Mouse (Mus musculus): ENCODE data around the gene Ube2e2.

The Ube2e2 gene

GRCm38 (mm10) chr14:18893947-18894445 is at the start of gene Ube2e2:
Ube2e2 (minus strand) TSS chr14:18894267.
- DNase-seq (ENCODE audit: low spot score): no peak

DNA sequence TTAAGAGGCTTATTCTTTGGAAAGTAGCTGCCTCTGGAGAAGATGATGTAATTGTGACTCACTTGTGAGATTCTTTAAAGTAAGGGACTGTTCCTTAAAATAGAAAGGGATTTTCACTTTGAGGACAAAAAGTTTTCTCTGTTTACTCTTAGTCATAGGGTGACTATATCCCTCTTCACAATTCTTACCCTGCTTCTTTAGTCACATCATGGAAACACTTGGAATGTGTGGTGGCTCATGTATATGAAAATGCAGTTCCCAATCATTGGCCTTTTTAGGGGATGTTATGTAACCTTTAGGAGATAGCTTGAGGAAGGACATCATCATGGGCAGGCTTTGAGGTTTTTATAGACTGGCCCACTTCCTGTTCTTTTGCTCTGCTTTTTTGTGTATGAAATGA is 46.0 kb upstream of the Ube2e2 start:
- no peak for DNase-seq (ENCODE audit: low spot score)

- DNase-seq (ENCODE audit: low spot score): no peak
Measured at GRCm38 (mm10) chr14:18903553-18903952, 9.5 kb upstream of the Ube2e2 start.

DNA sequence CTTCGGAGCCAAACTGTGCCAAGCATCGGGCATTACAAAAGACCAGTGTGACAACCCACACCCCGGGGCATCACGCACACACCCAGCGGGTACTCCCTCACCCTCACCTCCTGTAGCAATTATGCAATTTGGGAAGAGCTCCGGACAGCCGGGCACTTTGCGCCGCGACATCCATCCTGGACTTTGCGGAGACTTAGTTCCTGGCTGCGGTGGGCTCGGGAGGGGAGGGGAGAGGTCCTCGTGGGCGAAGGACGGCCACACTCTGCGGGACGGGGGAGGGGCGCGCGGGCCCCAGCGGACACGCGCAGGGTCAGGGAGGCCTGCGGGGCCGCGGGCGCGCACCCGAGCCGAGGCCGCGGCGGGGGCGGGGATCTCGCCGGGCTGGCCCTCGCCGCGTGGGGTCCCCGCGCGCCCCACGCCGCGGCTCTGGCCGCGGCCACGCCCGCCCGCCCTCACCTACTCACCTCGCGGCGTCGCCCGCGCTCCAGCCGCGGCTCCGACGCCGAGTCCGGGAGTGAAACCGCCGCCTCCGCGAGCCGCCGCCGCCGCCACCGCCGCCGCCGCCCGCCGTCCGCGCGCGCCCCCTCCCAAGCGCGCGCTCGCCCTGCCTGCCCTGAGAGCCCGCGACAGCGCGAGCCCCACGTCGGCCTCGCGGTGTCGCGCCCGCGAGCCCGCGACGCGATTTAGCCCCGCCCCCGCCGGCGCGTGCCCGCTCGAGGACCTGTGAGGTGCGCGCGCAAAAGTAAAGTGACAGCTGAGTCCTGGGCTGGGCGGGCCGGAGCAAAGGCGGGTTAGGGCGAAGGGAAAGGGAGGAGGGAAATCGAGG is 733 bp downstream of the Ube2e2 start:
- DNase-seq (ENCODE audit: low spot score): peak; percentile 82

GRCm38 (mm10) chr14:18889571-18889970 is 4.5 kb downstream of the Ube2e2 start:
- no peak for DNase-seq (ENCODE audit: low spot score)

DNA sequence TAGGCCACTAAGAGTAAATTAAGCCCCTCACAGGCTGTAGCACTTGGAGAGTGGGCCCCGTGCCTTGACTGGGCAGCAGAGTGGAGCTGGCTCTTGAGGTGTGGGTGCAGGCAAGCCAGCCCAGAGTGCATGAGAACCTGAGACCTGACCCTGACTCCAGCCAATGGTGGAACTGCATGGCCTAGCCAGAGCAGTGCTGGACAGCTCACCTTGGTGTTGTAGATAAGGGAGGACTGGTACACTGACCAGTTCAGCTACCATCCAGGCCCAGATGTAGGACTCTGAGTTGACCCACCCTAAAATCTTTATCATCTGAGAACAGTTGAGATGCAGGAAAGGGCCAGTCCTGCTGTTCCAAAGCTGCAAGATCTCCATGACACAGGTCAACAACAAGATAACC is 11.6 kb downstream of the Ube2e2 start:
- DNase-seq (ENCODE audit: low spot score): no peak

DNA sequence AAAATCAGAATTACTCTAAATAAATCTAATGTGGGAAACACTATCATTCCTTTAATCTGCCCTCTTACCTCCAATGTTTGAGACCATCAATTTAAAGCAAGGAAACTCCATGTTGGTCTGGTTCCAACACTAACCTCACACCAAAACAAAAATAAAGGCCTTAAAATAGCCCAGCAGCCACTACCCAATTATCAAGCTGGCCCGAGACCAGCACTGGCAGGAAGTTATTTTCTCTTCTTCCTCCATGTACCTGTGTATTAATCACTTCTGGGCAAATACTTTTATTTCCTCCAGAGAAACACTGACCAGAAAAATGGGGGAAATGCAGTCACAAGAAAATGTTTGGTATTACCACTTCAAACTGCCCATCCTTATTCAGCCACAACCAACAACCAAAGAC is 23.4 kb downstream of the Ube2e2 start:
- DNase-seq (ENCODE audit: low spot score): no peak

GRCm38 (mm10) chr14:18828661-18829060 is 65.4 kb downstream of the Ube2e2 start:
- no peak for DNase-seq (ENCODE audit: low spot score)

DNA sequence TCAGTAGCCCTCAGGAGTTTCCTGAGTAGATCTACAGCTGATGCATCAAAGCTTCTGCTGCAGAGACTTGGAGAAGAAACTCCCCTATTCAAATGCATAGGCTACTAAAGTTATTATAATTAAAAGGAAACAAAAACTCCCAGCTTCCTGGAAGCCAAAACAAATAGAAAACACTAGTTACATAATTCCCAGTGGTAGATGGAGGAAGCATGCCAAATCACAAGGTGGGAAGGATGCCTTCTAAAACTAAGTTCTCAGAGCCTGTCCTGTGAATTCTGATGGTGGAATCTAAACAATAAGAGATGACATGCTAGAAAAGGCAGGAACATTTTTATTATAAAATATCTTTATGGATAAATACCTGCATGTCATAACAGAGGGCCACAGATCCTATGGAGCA is 67.3 kb downstream of the Ube2e2 start:
- no peak for DNase-seq (ENCODE audit: low spot score)

DNA sequence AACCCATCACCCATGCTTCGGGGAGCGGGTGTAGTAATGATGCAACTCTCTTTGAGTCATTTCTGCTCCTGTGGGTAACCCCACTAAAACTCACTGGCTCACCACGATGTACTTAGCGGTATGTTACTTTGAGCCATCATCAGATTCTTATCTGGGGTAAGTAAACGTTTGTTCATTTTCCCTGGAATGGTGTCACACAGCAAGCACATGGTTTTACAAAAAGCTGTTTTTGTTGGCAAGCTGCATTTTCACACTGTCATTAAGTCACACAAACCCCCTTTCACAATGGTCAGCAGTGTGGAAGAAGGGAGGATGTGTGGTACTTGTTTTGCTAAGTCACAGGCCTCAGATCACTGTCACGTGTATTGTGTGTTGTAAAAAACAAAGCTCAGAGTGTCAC is 73.4 kb downstream of the Ube2e2 start:
- no peak for DNase-seq (ENCODE audit: low spot score)

DNA sequence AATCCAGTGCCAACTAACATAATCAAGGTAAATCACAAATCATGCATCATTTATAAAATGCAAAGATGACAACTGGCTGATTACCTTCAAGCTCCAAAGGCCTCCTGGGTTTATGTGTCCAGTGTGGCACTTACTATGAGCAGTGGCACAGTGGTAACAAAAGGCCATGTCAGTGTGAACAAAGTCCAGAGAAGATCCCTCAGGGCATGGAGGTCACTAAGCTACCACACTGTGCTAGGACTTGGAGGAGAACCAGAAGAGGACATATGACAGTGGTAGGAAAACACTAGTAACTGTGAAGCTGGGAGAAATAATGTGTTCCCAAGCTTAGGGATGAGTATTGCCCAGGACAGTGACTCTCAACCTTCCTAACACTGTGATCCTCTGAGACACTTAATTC is 97.2 kb downstream of the Ube2e2 start:
- DNase-seq (ENCODE audit: low spot score): no peak

- DNase-seq (ENCODE audit: low spot score): no peak
Measured at GRCm38 (mm10) chr14:18795787-18796186, 98.3 kb downstream of the Ube2e2 start.

DNA sequence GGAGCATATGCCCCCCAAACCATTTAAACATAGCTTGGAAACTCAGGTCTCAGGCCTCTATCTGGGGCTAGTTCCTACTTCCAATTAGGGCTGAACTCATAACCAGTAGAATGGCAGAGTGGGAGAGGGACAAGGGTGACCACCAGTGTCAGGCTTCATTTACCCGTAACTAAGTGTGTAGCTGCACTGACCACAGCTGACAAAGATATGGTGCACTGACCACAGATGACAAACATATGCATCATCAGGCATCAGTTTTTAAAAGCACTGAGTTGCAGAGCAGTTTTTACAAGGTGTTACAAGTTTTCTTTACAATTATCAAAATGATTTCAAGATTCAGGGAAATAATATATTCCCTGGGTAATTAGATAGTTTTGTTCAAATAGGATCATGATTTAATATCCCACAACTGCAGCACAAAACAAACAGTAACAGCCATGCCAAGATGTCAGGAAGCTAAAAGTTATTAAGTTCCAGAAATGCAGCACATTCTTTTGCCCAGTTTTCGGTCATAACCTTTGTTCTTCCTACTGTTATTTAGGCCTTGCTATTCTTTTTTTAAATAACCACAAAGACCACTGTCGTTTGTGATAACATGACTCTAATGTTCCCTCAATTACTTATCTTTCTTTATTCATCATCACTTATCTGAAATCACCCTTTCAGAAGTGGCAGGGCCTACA is 114.9 kb downstream of the Ube2e2 start:
- DNase-seq (ENCODE audit: low spot score): no peak

- no peak for DNase-seq (ENCODE audit: low spot score)
Measured at GRCm38 (mm10) chr14:18778241-18778640, 115.8 kb downstream of the Ube2e2 start.

DNA sequence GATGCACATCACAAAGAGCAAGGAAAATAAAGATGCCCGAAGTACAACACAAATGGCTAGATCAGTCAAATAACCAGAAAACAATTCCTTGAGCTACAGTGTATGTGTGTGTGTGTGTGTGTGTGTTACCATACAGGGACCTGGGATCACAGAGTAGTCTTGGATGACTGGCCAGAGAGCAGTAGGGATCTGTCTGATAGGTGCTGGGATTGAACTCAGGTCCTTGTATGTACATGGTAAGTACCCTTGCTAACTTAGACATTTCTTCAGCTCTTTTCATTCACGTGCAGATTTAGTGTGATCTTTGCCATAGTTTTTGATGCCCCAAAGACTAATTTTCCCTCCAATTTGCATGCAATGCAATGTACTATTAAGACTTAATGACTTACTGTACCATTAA is 117.9 kb downstream of the Ube2e2 start:
- no peak for DNase-seq (ENCODE audit: low spot score)

DNA sequence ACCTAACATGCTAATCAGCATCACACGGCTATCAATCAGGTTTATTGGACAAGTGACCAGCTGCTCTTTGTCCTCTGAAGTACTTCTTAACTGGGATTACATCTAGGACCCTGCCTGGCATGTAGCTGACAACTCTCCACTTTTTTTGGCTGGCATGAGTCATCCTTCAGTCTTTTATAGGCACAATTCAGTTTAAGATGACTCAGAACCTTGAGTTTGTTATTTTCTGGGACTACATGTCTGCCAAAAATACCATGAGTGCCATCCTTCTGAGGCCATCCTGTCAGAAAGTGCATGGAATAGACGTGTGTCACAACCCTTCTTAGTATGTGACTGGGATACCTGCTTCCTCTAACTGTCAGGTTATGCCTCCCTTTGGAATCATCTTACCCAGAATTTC is 120.3 kb downstream of the Ube2e2 start:
- peak; percentile 7 for DNase-seq (ENCODE audit: low spot score)

DNA sequence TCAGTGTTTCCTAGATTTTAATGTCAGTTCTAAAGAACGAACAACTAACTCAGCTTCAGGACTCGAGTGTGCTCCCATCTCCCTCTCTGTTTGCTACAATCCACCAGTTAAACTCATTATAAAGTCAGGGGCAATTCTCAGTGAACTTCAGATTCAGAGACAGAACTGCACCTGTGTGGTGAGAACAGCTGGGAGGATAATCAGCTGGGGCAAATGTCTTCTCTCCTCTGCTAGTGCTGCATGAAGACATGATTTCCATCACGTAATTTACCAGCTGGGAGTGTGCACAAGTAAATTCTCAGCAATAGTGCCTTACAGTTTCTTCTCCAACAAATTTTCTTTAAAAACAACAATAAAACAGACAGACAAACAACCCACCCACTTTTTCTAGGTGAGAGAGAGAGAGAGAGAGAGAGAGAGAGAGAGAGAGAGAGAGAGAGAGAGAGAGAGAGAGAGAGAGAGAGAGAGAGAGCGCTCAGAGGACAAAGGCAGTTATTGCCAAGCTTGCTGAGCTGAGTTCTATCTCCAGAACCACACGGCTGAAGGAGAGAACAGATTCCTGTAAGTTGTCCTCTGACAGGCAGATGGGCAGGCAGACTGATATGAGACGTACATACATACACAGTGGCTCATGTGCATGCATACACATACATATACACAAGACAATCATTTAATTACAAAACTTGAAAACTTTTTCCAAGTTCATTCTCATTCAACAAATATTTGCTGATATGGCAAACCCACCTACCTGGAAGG is 134.3 kb downstream of the Ube2e2 start:
- DNase-seq (ENCODE audit: low spot score): no peak

- no peak for DNase-seq (ENCODE audit: low spot score)
Measured at GRCm38 (mm10) chr14:18758595-18759532, 135.2 kb downstream of the Ube2e2 start.

GRCm38 (mm10) chr14:18758003-18758402 is 136.1 kb downstream of the Ube2e2 start:
- no peak for DNase-seq (ENCODE audit: low spot score)

- DNase-seq (ENCODE audit: low spot score): no peak
Measured at GRCm38 (mm10) chr14:18755410-18755809, 138.7 kb downstream of the Ube2e2 start.

DNA sequence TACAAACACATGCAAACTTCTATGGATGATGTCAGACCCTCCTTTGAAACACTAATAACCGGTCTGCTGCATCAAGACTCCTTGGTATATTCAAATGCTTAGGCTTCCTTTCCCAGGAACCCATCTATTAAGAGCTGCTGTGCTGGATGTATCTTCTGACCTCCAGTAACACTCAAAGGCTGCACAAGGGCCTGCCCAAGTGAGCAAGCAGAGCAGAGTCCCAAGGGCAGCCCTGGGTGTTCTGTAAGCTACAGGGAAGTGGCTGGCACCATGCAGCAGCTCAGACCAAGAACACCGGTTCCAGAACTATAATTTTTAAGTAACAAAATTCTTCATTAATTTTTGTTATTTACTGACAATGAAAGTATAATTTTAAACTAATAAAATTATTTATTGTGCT is 139.5 kb downstream of the Ube2e2 start:
- no peak for DNase-seq (ENCODE audit: low spot score)

- no peak for DNase-seq (ENCODE audit: low spot score)
Measured at GRCm38 (mm10) chr14:18754001-18754400, 140.1 kb downstream of the Ube2e2 start.

All from MN1 (cell line).